Comparison of ENCODE assay signal across 15 mouse cellular contexts in the genomic region with DNA sequence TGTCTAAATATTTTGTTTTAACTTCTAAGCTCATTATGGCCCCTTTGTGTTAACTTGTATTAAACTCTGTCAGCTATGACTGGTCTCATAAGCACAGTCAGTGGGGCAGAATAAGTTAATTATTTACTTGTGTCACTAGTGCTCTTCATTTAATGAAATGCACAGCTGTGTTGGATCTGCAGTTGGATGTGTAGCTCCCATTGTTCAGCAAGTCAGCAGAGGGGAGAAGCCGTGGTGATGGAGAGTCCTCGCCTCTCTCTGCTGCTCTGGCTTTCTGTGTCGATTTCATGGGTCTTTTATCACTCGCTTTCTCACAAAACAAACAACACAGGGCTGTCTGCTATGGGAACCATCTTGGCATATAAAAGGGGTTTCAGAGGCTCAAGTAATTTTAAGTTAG. TPM values are rescaled to one million over a fixed set of nuclear protein-coding genes. Genes with fewer than 3 reads are reported as not detected.
DNase-seq lines count a peak whose midpoint lies in the region; ATAC-seq lines count a peak whose summit lies in the region.
"Had no signal": no experiment of that assay in that cellular context is flagged by ENCODE, and none has a peak within 500 bp of the region (broad histone marks: within the 10 kb centered on the region; RNA-seq: fewer than 3 reads in every experiment).

No protein-coding gene starts in this region.

- H3K27ac ChIP-seq in kidney, embryonic 14.5 days (ENCODE audit: low read depth, low read length), result no peak overlapping the region; the same call in 1 of the 2 replicates
- no peak overlapping the region for H3K27ac ChIP-seq in forebrain, embryonic 16.5 days (ENCODE audit: low read length)
- peak overlapping the region; percentile 89 for H3K27ac ChIP-seq in midbrain, embryonic 10.5 days (replicated peaks)
- H3K27ac ChIP-seq: limb, embryonic 13.5 days had no signal

- WGBS in kidney, embryonic 14.5 days, result 33% methylated on average over 4 of the region's 4 CpGs
- 13% methylated on average over 4 of the region's 4 CpGs for WGBS in forebrain, embryonic 16.5 days
- 10% methylated on average over 4 of the region's 4 CpGs for WGBS in midbrain, embryonic 10.5 days

- H3K9ac ChIP-seq in kidney, embryonic 14.5 days (ENCODE audit: low read depth, low read length), result no peak overlapping the region
- no peak overlapping the region for H3K9ac ChIP-seq in forebrain, embryonic 16.5 days (replicated peaks; ENCODE audit: low read depth, low read length)
- H3K9ac ChIP-seq: limb, embryonic 13.5 days had no signal

- H3K27me3 ChIP-seq in kidney, embryonic 14.5 days (ENCODE audit: control insufficient read depth, insufficient read depth, low read length), result no peaks in the 10 kb centered on the region
- no peaks in the 10 kb centered on the region for H3K27me3 ChIP-seq in forebrain, embryonic 16.5 days (replicated peaks; ENCODE audit: control insufficient read depth, insufficient read depth, low read length)
- peaks cover 34% of the 10 kb centered on the region for H3K27me3 ChIP-seq in midbrain, embryonic 10.5 days (ENCODE audit: low read depth, poor library complexity, severe bottlenecking)

- peaks cover 8% of the 10 kb centered on the region for H3K4me1 ChIP-seq in kidney, embryonic 14.5 days (ENCODE audit: control insufficient read depth, insufficient read depth, low read length)
- H3K4me1 ChIP-seq in forebrain, embryonic 16.5 days (replicated peaks; ENCODE audit: control insufficient read depth, insufficient read depth, low read length), result peaks cover 17% of the 10 kb centered on the region
- peaks cover 91% of the 10 kb centered on the region for H3K4me1 ChIP-seq in midbrain, embryonic 10.5 days
- H3K4me1 ChIP-seq: limb, embryonic 13.5 days had no signal

- H3K4me2 ChIP-seq in kidney, embryonic 14.5 days (replicated peaks; ENCODE audit: low read depth, low read length), result no peak overlapping the region
- H3K4me2 ChIP-seq in forebrain, embryonic 16.5 days (ENCODE audit: low read length), result no peak overlapping the region
- H3K4me2 ChIP-seq: limb, embryonic 13.5 days had no signal

- H3K9me3 ChIP-seq in kidney, embryonic 14.5 days (ENCODE audit: control insufficient read depth, low read length), result no peaks in the 10 kb centered on the region
- H3K9me3 ChIP-seq in forebrain, embryonic 16.5 days (ENCODE audit: control insufficient read depth, low read length), result no peaks in the 10 kb centered on the region
- no peaks in the 10 kb centered on the region for H3K9me3 ChIP-seq in midbrain, embryonic 10.5 days (replicated peaks)
- H3K9me3 ChIP-seq: limb, embryonic 13.5 days had no signal

- intact Hi-C loops in left cerebral cortex, postnatal 25 days (cut with DNase I), result loop anchor here (5.0 to 10.0 kb wide), 2 partner anchors 274 to 336 kb away; no protein-coding TSS in a partner anchor

- peak; percentile 73; the same call in 1 of the 2 replicates for ATAC-seq in kidney, embryonic 14.5 days (ENCODE audit: low FRiP score, low TSS enrichment)
- ATAC-seq in forebrain, embryonic 16.5 days, result peak; percentile 74

- H3K36me3 ChIP-seq in kidney, embryonic 14.5 days (ENCODE audit: control insufficient read depth, insufficient read depth, low read length), result peaks cover 9% of the 10 kb centered on the region; the same call in 1 of the 2 replicates
- peaks cover 2% of the 10 kb centered on the region for H3K36me3 ChIP-seq in forebrain, embryonic 16.5 days (ENCODE audit: control insufficient read depth, insufficient read depth)
- H3K36me3 ChIP-seq in midbrain, embryonic 10.5 days, result peaks cover 22% of the 10 kb centered on the region

- no peak overlapping the region for H3K4me3 ChIP-seq in kidney, embryonic 14.5 days (ENCODE audit: low read length)
- no peak overlapping the region for H3K4me3 ChIP-seq in forebrain, embryonic 16.5 days (replicated peaks; ENCODE audit: low read length)
- no peak overlapping the region for H3K4me3 ChIP-seq in midbrain, embryonic 10.5 days
- H3K4me3 ChIP-seq: limb, embryonic 13.5 days had no signal

- no peak for DNase-seq in kidney, postnatal 14 days
- peak; percentile 71 for DNase-seq in midbrain, embryonic 10.5 days (ENCODE audit: low spot score)
- peak; percentile 78 for DNase-seq in retina, embryonic 14.5 days (ENCODE audit: low spot score)
- no peak for DNase-seq in right cerebral cortex, postnatal 25 days
- no peak for DNase-seq in urinary bladder, postnatal 36 days (ENCODE audit: low spot score in 2 of 2)
- no peak for DNase-seq in left cerebral cortex, postnatal 25 days (ENCODE audit: low spot score in 2 of 2)
- DNase-seq: cerebellum, adult 11 months; gastrocnemius, postnatal 25 days; lung, postnatal 14 days; thymus, adult 18-20 months had no signal

RNA-seq across cellular contexts. Expression of gene Rfx4, which starts 45.0 kb away (rescaled TPM):
- 0.17 and 0.19 TPM in 2 replicates for polyA plus RNA-seq in kidney, embryonic 14.5 days (2014; fragmentation: Nextera tagmentation; extraction: Ambion mirVana)
- polyA plus RNA-seq in forebrain, embryonic 16.5 days (2015; fragmentation: Nextera tagmentation; extraction: Ambion mirVana), result 6.9 and 7.2 TPM in 2 replicates
- polyA plus RNA-seq in midbrain, embryonic 10.5 days (2016; fragmentation: Nextera tagmentation; extraction: Ambion mirVana), result 61.8 and 70.6 TPM in 2 replicates
- total RNA-seq in left cerebral cortex, postnatal 25 days (2021), result 10 to 100 TPM; 11.4 to 12.3 TPM
- total RNA-seq: gastrocnemius, postnatal 25 days; MEL; neutrophil, adult 5-6 weeks had no signal

Comparison
In these comparisons a context has a peak if more than half of its experiments do, and no peak if none do; other contexts are left out.
1. DNase-seq: peak in midbrain, embryonic 10.5 days (single experiment) and retina, embryonic 14.5 days (single experiment); none in kidney, postnatal 14 days (single experiment), right cerebral cortex, postnatal 25 days (single experiment), urinary bladder, postnatal 36 days (0 of 2) and left cerebral cortex, postnatal 25 days (0 of 2).